Mouse (Mus musculus) stomach, postnatal 0 days (tissue): ENCODE results near the gene Ercc6l2. TPM values are rescaled to one million over a fixed set of nuclear protein-coding genes. Genes with fewer than 3 reads are reported as not detected.

Source experiments
- ATAC-seq: fragments of 200-750 bp; cut with Nextera tagmentation; 2 replicates; pipeline ENCODE4 v1.8.0; 2017; ENCODE audit not compliant: low FRiP score, low TSS enrichment
- DNase-seq: peaks from one replicate; pipeline ENCODE4 v3.0.0-alpha.2; 2016; ENCODE audit warnings: low spot score
- H3K27ac ChIP-seq: fragments of 300-500 bp; sonication (generic); replicated peaks from 2 replicates; pipeline ENCODE4 v1.5.1; 2014; ENCODE audit warnings: mild to moderate bottlenecking, control low read depth
- H3K27me3 ChIP-seq: fragments of 300-500 bp; sonication (generic); 2 replicates; pipeline ENCODE4 v1.6.1; 2014; ENCODE audit warnings: low read length; ENCODE audit not compliant: control insufficient read depth, insufficient read depth
- H3K36me3 ChIP-seq: fragments of 300-500 bp; sonication (generic); 2 replicates; pipeline ENCODE4 v1.6.1; 2014; ENCODE audit warnings: low read length, mixed read lengths; ENCODE audit not compliant: control insufficient read depth, insufficient read depth
- H3K4me1 ChIP-seq: fragments of 300-500 bp; sonication (generic); replicated peaks from 2 replicates; pipeline ENCODE4 v1.6.1; 2014; ENCODE audit warnings: antibody characterized with exemption; ENCODE audit not compliant: control insufficient read depth, insufficient read depth
- H3K4me2 ChIP-seq: fragments of 300-500 bp; sonication (generic); replicated peaks from 2 replicates; pipeline ENCODE4 v1.6.1; 2014; ENCODE audit warnings: low read depth, mild to moderate bottlenecking, control low read depth, moderate library complexity
- H3K4me3 ChIP-seq: fragments of 300-500 bp; sonication (generic); 2 replicates; pipeline ENCODE4 v1.5.1; 2014; ENCODE audit warnings: low read depth, low read length, control low read depth
- H3K9ac ChIP-seq: fragments of 300-500 bp; sonication (generic); 2 replicates; pipeline ENCODE4 v1.6.1; 2014; ENCODE audit warnings: mild to moderate bottlenecking, low read length, control low read depth, mixed read lengths
- H3K9me3 ChIP-seq: fragments of 300-500 bp; sonication (generic); 2 replicates; pipeline ENCODE4 v1.6.1; 2016; ENCODE audit warnings: low read length; ENCODE audit not compliant: control insufficient read depth
- CTCF ChIP-seq: IDR thresholded peaks from 2 replicates; pipeline ENCODE4 v1.5.1; 2016; ENCODE audit warnings: antibody characterized with exemption, low read depth, mild to moderate bottlenecking, moderate library complexity
- EP300 ChIP-seq: optimal IDR thresholded peaks from 2 replicates; pipeline ENCODE3; 2016; ENCODE audit warnings: antibody characterized with exemption
- WGBS: fragments of 180-500 bp; shearing (Covaris S2); extraction: QIAGEN DNeasy Blood & Tissue Kit; methylation state at CpG from one replicate; pipeline ENCODE4 v1.1.7; 2014; 5-methylcytosine and 5-hydroxymethylcytosine counted together
- polyA plus RNA-seq: library from polyadenylated mRNA; unstranded; fragments of >200 nt; fragmentation: Nextera tagmentation; extraction: Ambion mirVana; gene quantifications from 2 replicates; pipeline ENCODE4 v1.2.1, GENCODE M21; 2015

Ercc6l2 gene
- polyA plus RNA-seq, 1 experiment from 2014 or later = 8.5 TPM

DNA sequence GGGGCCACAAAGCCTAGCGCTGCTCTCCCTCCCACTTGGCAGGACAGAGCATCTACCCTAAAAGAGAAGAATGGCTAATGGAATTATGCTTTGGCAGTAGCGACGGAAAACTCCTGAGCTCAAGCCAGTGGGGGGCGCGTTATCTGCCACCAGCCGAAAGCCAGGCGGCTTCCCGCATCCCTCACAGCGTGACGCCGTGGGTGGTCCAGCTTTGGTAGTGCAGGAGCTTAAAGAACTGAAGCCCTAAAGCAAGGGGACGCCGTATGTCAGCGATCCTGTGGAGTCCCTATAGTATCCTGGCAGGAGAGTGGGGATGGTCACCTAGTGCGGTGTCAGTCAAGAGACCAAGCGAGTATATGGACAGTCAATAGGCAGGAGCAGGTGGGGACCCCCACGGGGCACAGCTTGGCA is 86.3 kb downstream of the Ercc6l2 start:
- Histone ChIP-seq H3K4me2 (peak overlapping the region; percentile 58), H3K4me3 (peak overlapping the region; percentile 18), H3K27me3 (no peaks in the 10 kb centered on the region), H3K4me1 (peaks cover 9% of the 10 kb centered on the region), H3K9ac (peak overlapping the region; percentile 57), H3K36me3 (no peaks in the 10 kb centered on the region; the same call in 1 of the 2 replicates), H3K9me3 (no peaks in the 10 kb centered on the region), H3K27ac (peak overlapping the region; percentile 50; the same call in 1 of the 2 replicates)
- peak; percentile 44 for DNase-seq
- no peak for TF ChIP-seq EP300
- TF ChIP-seq CTCF = peak; percentile 66
- ATAC-seq = peak; percentile 74
- 10% methylated on average over 17 of the region's 17 CpGs for WGBS

DNA sequence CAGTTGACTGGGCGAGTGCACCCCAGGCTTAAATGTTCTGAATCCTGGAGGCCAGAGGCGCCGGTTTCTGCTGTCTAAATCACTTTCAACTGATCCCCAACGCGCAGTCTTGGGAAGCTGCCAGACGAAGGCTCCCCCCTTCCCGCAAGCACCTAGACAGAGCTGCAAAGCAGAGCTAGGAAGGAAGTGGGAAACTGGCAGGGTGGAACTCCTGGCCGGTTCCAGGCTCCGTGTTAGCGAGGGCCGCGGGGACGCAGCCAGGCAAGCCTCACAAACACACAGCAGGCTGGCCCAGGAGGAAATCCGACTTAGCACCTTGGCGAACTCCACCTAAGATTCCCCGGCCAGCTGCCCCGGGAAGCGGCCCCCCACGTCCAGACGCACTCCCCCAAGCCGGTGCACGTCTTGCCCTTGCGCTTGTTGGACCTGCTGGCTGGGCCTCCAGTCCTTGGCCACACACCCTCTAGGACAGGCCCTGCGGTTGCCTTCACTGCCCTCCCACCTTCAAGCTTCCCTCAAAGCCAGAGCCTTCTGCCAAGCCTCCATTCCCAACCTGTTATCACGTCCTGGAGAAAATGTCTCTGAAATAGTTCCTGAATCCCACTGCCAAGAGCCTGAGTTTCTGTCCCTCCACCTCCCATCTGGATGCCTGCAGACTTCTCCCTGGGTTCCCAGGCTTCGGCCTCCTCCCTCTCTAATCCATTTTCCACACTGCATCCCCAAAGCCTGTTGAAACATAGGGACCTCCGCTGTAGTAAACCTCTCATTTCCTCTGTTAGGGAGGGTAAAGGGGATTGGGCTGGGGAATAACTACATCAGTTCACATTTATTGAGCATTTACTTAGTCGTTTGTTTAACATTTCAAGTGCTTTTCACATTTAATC is 86.9 kb downstream of the Ercc6l2 start:
- no peak for TF ChIP-seq CTCF
- no peak for TF ChIP-seq EP300
- H3K27me3 ChIP-seq = no peaks in the 10 kb centered on the region
- H3K9me3 ChIP-seq = no peaks in the 10 kb centered on the region
- 25% methylated on average over 28 of the region's 28 CpGs for WGBS
- ATAC-seq (peak; percentile 65), DNase-seq (no peak)
- peaks cover 9% of the 10 kb centered on the region for H3K4me1 ChIP-seq
- peak overlapping the region; percentile 58 for H3K4me2 ChIP-seq
- H3K4me3 ChIP-seq = peak overlapping the region; percentile 18; the same call in 1 of the 2 replicates
- H3K36me3 ChIP-seq = no peaks in the 10 kb centered on the region; the same call in 1 of the 2 replicates
- H3K9ac ChIP-seq = peak overlapping the region; percentile 57
- peak overlapping the region; percentile 50 for H3K27ac ChIP-seq

DNA sequence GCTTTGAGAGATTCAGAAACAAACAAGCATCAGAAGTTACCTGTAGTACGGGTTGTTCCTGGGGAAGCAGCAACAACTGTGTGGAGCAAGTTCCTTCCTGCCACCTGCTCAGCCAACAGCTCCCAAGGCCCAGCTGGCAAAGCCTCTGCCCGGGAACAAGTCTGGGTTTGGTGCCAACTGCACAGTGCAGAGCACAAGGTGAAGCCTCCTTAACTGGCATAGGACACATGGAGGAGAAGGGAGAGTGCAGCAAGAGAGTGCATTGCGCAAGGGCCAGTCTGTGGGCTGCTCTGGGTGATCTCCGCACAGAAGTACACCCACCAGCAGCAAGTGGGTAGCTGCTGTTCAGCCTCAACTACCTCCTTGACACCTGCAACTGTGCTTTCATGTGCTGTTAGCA is 91.5 kb downstream of the Ercc6l2 start:
- Histone ChIP-seq H3K36me3 (no peaks in the 10 kb centered on the region), H3K4me1 (peaks cover 8% of the 10 kb centered on the region), H3K4me2 (no peak overlapping the region), H3K9ac (no peak overlapping the region), H3K4me3 (no peak overlapping the region), H3K9me3 (no peaks in the 10 kb centered on the region), H3K27me3 (no peaks in the 10 kb centered on the region), H3K27ac (no peak overlapping the region)
- DNase-seq = no peak
- ATAC-seq = no peak
- 69% methylated on average over 4 of the region's 4 CpGs for WGBS
- TF ChIP-seq EP300 = no peak
- TF ChIP-seq CTCF = no peak

DNA sequence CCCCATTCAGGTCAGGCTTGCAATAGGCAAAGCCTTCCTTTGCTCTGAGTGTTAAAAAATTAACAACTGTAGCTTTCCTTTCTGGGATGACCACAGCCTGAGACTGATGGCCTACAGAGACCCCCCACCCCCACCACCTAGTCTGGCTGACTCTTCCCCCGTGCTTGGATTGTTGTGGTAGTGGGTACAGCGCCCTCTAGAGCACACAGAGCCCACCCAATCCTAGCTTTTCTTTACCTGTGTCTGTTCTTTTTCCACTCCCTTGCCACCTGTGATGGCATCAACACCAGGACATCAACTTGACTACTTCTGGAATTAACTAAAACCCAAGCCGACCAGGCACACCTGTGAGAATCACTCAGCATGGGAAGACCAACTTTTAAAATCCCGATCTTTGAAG is 92.4 kb downstream of the Ercc6l2 start:
- Histone ChIP-seq H3K27me3 (no peaks in the 10 kb centered on the region), H3K4me3 (no peak overlapping the region), H3K4me1 (0 out of 2 replicates have a peak, but pooled peaks cover 2% of the 10 kb centered on the region), H3K36me3 (no peaks in the 10 kb centered on the region), H3K27ac (no peak overlapping the region), H3K4me2 (no peak overlapping the region), H3K9me3 (no peaks in the 10 kb centered on the region), H3K9ac (no peak overlapping the region)
- no peak for DNase-seq
- 49% methylated on average over 4 of the region's 4 CpGs for WGBS
- TF ChIP-seq CTCF (peak; percentile 30; the same call in 1 of the 2 replicates), EP300 (no peak)
- ATAC-seq = no peak

DNA sequence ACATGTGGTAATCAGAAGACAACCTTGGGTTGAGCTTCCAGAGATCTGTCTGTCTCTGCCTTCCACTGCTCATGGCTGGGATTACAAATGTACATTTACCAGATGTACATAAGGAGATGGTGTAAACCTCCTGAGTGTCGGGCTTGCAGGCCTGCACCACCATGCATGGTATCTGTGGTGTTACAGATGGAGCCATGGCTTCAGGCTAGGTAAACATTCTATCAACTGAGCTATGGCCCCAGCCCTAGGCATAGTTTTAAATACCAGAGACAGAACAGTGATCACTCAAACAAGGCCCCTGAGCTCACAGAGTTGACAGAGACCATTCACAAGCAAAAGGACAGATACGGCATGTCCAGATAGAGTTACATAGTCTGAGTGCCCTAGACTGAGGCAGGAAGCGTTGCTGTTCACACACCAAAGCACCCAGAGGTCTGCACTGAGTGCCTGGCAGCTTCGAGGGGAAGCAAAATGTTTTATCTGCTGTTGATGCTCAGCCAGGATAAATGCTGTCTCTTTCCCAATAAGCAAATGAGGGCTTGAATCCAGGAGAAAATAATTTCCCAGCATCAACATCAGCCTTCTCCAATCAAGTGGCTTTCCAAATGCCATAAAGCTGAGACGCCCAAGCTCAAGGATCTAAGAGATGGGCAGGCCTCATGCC is 95.2 kb downstream of the Ercc6l2 start:
- ATAC-seq = no peak
- 49% methylated on average over 5 of the region's 5 CpGs for WGBS
- H3K36me3 ChIP-seq = no peaks in the 10 kb centered on the region
- H3K4me2 ChIP-seq = no peak overlapping the region
- H3K27ac ChIP-seq = peak overlapping the region; percentile 40; the same call in 1 of the 2 replicates
- no peak overlapping the region for H3K9ac ChIP-seq
- H3K4me3 ChIP-seq = no peak overlapping the region
- DNase-seq = no peak
- H3K9me3 ChIP-seq = no peaks in the 10 kb centered on the region
- no peak for TF ChIP-seq EP300
- TF ChIP-seq CTCF = no peak
- H3K27me3 ChIP-seq = no peaks in the 10 kb centered on the region
- 0 out of 2 replicates have a peak, but pooled peaks cover 2% of the 10 kb centered on the region for H3K4me1 ChIP-seq

DNA sequence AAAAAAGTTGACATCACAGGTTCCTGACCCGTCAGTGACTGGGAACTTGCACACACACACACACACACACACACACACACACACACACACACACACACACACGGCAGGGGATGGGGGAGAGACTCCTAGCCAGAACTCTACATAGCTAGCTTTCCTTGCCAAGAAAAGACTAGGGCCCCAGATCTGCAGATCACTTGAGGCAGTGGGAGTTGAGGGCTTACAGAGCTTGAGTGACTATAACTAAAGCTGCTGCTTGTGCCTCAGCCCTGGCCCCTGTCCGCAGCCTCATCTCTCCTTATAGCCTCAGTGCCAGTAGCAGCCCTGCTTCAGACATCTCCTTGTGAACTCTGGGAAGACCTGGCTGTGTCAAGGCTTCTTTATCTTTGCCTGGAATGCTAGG is 96.6 kb downstream of the Ercc6l2 start:
- no peaks in the 10 kb centered on the region for H3K9me3 ChIP-seq
- DNase-seq (no peak), ATAC-seq (no peak)
- WGBS = 55% methylated on average over 3 of the region's 3 CpGs
- H3K27me3 ChIP-seq = no peaks in the 10 kb centered on the region
- no peak overlapping the region for H3K9ac ChIP-seq
- no peak overlapping the region for H3K4me2 ChIP-seq
- H3K27ac ChIP-seq = peak overlapping the region; percentile 40; the same call in 1 of the 2 replicates
- no peak overlapping the region for H3K4me3 ChIP-seq
- 0 out of 2 replicates have a peak, but pooled peaks cover 2% of the 10 kb centered on the region for H3K4me1 ChIP-seq
- H3K36me3 ChIP-seq = no peaks in the 10 kb centered on the region
- TF ChIP-seq CTCF (no peak), EP300 (no peak)
